Mouse (Mus musculus) heart, embryonic 15.5 days (tissue): Measurements from ENCODE around the gene Tmigd1. TPM values are rescaled to one million over a fixed set of nuclear protein-coding genes. Genes with fewer than 3 reads are reported as not detected.

Experiments used
- ATAC-seq: fragments of 200-750 bp; cut with Nextera tagmentation; replicated peaks from 2 replicates; pipeline ENCODE4 v1.8.0; 2017; ENCODE audit warnings: low read depth, moderate TSS enrichment; ENCODE audit not compliant: insufficient number of reproducible peaks, insufficient read depth, low FRiP score
- H3K27ac ChIP-seq: fragments of 300-500 bp; sonication (generic); 2 replicates; pipeline ENCODE4 v1.5.1; 2015; ENCODE audit warnings: mild to moderate bottlenecking, inconsistent platforms
- H3K27me3 ChIP-seq: fragments of 300-500 bp; sonication (generic); 2 replicates; pipeline ENCODE4 v1.6.1; 2015; ENCODE audit warnings: inconsistent platforms
- H3K36me3 ChIP-seq: fragments of 300-500 bp; sonication (generic); 2 replicates; pipeline ENCODE4 v1.6.1; 2015; ENCODE audit warnings: mild to moderate bottlenecking, inconsistent platforms
- H3K4me1 ChIP-seq: fragments of 300-500 bp; sonication (generic); replicated peaks from 2 replicates; pipeline ENCODE4 v1.6.1; 2015; ENCODE audit warnings: inconsistent platforms
- H3K4me2 ChIP-seq: fragments of 300-500 bp; sonication (generic); 2 replicates; pipeline ENCODE4 v1.6.1; 2015; ENCODE audit warnings: inconsistent platforms, mild to moderate bottlenecking, moderate library complexity
- H3K4me3 ChIP-seq: fragments of 300-500 bp; sonication (generic); 2 replicates; pipeline ENCODE4 v1.5.1; 2015; ENCODE audit warnings: mild to moderate bottlenecking, inconsistent platforms
- H3K9ac ChIP-seq: fragments of 300-500 bp; sonication (generic); 2 replicates; pipeline ENCODE4 v1.6.1; 2015; ENCODE audit warnings: mild to moderate bottlenecking, inconsistent platforms
- H3K9me3 ChIP-seq: fragments of 300-500 bp; sonication (generic); replicated peaks from 2 replicates; pipeline ENCODE4 v1.6.1; 2016; ENCODE audit warnings: inconsistent platforms
- WGBS: fragments of 180-500 bp; shearing (Covaris S2); methylation state at CpG from one replicate; pipeline ENCODE4 v1.1.7; 2015; ENCODE audit warnings: mixed read lengths; 5-methylcytosine and 5-hydroxymethylcytosine counted together
- polyA plus RNA-seq: library from polyadenylated mRNA; unstranded; fragments of >200 nt; fragmentation: Nextera tagmentation; extraction: Ambion mirVana; gene quantifications from 2 replicates; pipeline ENCODE4 v1.2.1, GENCODE M21; 2015

The Tmigd1 gene
- polyA plus RNA-seq, 1 experiment from 2014 or later: not detected

DNA sequence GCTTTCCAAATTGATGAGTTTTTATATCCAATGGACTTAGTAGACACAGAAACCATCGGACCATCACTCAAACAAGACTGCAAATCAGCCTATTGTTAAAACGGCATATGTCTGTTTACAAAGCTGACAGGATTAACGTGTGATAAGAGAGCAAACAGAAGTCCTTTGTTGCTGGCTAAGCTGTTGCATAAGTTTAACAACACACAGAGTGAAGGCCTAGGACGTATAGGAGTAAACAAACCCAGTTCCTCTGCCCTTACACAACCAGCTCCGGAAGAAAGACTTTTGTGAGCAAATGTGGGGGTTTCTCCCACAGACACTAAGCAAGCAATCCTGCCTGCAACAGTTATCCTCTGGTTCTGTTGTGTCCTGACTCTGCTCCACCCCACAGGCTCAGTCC is 17.5 kb upstream of the Tmigd1 start:
- H3K36me3 ChIP-seq: no peaks in the 10 kb centered on the region
- H3K4me2 ChIP-seq: no peak overlapping the region
- 44% methylated on average over 5 of the region's 5 CpGs for WGBS
- ATAC-seq: no peak
- H3K27ac ChIP-seq: no peak overlapping the region
- no peak overlapping the region for H3K9ac ChIP-seq
- no peak overlapping the region for H3K4me3 ChIP-seq
- peaks cover 3% of the 10 kb centered on the region for H3K4me1 ChIP-seq
- no peaks in the 10 kb centered on the region for H3K27me3 ChIP-seq
- no peaks in the 10 kb centered on the region for H3K9me3 ChIP-seq

DNA sequence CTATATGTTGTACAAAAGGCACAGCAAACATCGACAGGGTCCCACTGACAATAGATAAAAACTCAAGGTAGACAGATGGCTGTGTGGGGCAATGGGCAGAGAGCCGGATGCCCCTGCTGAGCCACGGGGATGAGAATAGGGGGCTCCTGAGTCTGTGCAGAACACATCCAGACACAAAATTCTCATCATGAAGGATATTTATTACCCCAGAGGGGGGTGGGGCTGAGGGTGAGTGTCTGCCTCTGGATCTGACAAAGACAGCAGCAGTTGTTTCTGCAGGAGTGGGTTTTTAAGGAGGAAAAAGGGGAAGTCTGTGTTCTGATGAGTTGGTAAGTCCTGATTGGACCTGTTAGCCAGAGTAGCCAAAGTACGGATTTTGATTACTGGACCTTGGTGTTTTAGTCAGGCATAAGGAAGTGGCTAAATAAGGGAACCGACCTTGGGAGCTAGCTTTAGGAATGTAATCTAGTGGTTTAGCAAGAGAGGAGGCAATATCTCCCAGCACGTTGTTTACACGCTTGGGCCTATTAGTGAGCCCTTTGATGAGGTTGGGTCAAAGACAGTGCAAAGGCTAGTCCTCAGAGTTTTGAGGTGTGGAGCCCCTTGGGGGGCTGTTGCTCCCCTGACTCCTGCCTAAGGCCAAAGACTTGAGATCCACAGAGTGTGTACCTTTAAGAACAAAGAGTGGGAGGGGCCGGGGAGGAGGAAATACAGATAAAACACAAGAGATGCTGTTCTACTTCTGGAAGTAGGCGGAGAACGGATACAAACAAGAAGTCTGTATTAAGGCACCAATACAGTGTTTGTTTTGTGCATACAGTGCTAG is 12.4 kb upstream of the Tmigd1 start:
- no peak for ATAC-seq
- no peak overlapping the region for H3K4me3 ChIP-seq
- no peaks in the 10 kb centered on the region for H3K36me3 ChIP-seq
- no peaks in the 10 kb centered on the region for H3K27me3 ChIP-seq
- H3K27ac ChIP-seq: peak overlapping the region; percentile 63
- H3K4me1 ChIP-seq: peaks cover 29% of the 10 kb centered on the region
- no peaks in the 10 kb centered on the region for H3K9me3 ChIP-seq
- H3K9ac ChIP-seq: no peak overlapping the region
- 33% methylated on average over 10 of the region's 10 CpGs for WGBS
- H3K4me2 ChIP-seq: peak overlapping the region; percentile 30

DNA sequence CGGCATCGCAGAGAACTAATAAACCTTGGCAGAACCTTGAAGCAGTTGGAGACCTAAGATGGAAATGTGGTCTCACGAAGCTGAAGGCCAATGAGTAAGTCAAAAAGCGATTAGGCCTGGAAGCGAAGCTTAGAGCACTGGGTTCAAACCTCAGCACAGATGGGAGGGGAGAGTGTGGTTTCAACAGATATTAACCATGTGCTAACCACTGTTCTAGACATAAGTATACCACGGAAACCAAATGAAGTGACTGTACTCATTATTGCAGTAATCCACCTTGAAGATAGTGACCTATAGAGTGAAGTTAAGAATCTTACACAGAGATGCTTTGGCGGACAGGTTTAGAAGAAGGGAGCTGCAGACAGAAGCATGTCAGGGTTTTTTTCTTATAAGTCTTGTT is 10.8 kb upstream of the Tmigd1 start:
- Histone ChIP-seq H3K27ac (no peak overlapping the region), H3K9ac (no peak overlapping the region), H3K9me3 (no peaks in the 10 kb centered on the region), H3K4me3 (no peak overlapping the region), H3K4me1 (peaks cover 29% of the 10 kb centered on the region), H3K36me3 (no peaks in the 10 kb centered on the region), H3K4me2 (no peak overlapping the region), H3K27me3 (no peaks in the 10 kb centered on the region)
- WGBS: 85% methylated on average over 7 of the region's 7 CpGs
- ATAC-seq: no peak

GRCm38 (mm10) chr11:76891738-76892349 is 10.1 kb upstream of the Tmigd1 start:
- no peak for ATAC-seq
- Histone ChIP-seq H3K36me3 (no peaks in the 10 kb centered on the region), H3K4me3 (no peak overlapping the region), H3K4me1 (peaks cover 33% of the 10 kb centered on the region), H3K9ac (no peak overlapping the region), H3K9me3 (no peaks in the 10 kb centered on the region), H3K27me3 (no peaks in the 10 kb centered on the region), H3K27ac (no peak overlapping the region), H3K4me2 (no peak overlapping the region)
- 75% methylated on average over 4 of the region's 4 CpGs for WGBS

DNA sequence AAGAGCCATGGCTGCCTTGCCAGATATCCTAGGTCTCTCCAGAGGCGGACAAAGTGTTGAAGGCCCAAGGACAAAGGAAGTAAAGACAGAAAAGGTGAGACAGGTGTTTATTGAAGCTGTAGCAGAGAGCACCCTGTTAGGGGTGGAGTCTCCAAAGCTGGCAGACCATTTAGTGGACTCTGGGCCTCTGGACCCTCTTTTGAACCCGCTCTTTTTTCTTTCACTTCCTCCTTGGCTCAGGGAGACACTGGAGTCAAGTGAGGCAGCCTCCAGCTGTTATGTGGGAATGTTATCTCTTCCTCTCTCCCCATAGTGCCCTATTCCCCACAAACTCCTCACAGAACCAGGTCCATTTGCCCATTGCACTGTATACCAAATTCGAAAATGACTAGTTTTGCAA is 9.0 kb upstream of the Tmigd1 start:
- Histone ChIP-seq H3K27ac (peak overlapping the region; percentile 46), H3K9me3 (no peaks in the 10 kb centered on the region), H3K9ac (no peak overlapping the region), H3K4me2 (no peak overlapping the region), H3K4me1 (peaks cover 35% of the 10 kb centered on the region), H3K4me3 (no peak overlapping the region), H3K36me3 (no peaks in the 10 kb centered on the region), H3K27me3 (no peaks in the 10 kb centered on the region)
- no peak for ATAC-seq
- WGBS: 69% methylated on average over 3 of the region's 3 CpGs

DNA sequence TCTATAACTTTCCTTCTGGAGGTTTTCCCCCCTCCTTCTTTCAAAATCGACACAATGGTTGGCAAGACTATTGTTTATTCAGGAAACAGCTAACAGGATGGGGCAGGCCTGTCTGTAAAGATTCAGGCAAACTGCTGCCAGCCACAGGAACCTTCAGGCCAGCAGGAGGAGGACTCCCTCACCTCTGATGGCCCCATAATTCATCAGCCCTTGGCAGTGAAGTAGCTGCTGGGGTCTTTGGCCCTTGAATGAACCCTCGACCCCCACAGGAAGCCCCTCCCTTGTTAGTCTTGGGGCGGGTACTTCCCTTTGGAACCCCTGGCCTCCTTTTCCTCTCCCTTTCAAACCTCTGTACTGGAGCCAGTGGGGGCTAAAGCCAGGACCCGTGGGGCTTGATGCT is 8.4 kb upstream of the Tmigd1 start:
- Histone ChIP-seq H3K9me3 (no peaks in the 10 kb centered on the region), H3K4me2 (peak overlapping the region; percentile 2; the same call in 1 of the 2 replicates), H3K9ac (0 out of 2 replicates have a peak overlapping the region, but pooled peaks have one; percentile 9), H3K27me3 (no peaks in the 10 kb centered on the region), H3K4me1 (peaks cover 35% of the 10 kb centered on the region), H3K4me3 (no peak overlapping the region), H3K36me3 (no peaks in the 10 kb centered on the region), H3K27ac (peak overlapping the region; percentile 46)
- ATAC-seq: peak; percentile 82
- WGBS: 20% methylated on average over 4 of the region's 4 CpGs

DNA sequence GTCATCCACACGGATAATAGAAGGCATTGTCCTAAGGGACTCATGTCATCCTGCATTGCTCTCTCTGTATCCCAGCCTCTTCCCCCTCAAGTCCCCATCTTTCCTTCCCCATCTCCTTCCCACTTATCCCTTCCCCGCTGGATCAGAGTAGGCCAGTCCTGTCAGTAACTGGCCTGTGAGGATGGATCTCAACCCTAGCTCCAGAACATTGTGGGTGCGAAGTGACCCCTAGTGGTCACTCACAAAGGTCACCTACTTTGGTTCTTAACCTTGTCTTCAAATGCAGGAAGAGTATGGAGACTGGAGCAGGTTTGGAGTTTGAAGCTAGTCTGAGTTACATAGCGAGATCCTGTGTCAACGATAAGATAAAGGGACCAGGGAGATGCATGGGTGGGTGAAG is 7.7 kb upstream of the Tmigd1 start:
- no peak overlapping the region for H3K9ac ChIP-seq
- no peaks in the 10 kb centered on the region for H3K9me3 ChIP-seq
- ATAC-seq: peak; percentile 48
- WGBS: 23% methylated on average over 5 of the region's 5 CpGs
- H3K36me3 ChIP-seq: no peaks in the 10 kb centered on the region
- H3K27me3 ChIP-seq: no peaks in the 10 kb centered on the region
- no peak overlapping the region for H3K4me3 ChIP-seq
- peak overlapping the region; percentile 2; the same call in 1 of the 2 replicates for H3K4me2 ChIP-seq
- peak overlapping the region; percentile 46 for H3K27ac ChIP-seq
- H3K4me1 ChIP-seq: peaks cover 34% of the 10 kb centered on the region

DNA sequence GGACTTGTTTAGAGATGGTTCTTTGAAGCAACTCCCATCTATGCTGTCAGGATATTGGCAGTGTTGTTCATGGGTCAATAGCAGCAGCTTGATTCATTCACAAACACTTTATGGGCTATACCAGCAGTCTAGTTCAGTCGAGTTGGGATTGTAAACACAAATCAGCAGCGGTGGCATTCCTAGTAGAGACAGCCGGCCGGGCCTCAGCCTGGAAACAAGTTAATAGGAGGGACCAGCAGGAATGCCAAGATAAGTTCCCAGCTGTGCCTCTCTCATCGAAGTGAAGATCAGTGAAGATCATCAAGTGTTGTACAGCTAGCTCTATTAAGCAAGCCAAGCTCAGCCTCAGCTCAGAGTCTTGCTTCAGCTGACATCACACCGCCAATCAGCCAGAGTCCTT is 5.6 kb upstream of the Tmigd1 start:
- Histone ChIP-seq H3K36me3 (no peaks in the 10 kb centered on the region), H3K27ac (no peak overlapping the region), H3K27me3 (no peaks in the 10 kb centered on the region), H3K9me3 (no peaks in the 10 kb centered on the region), H3K4me2 (no peak overlapping the region), H3K4me3 (no peak overlapping the region), H3K4me1 (peaks cover 27% of the 10 kb centered on the region), H3K9ac (no peak overlapping the region)
- no peak for ATAC-seq
- 28% methylated on average over 6 of the region's 6 CpGs for WGBS

- Histone ChIP-seq H3K4me3 (no peak overlapping the region), H3K9me3 (no peaks in the 10 kb centered on the region), H3K27ac (no peak overlapping the region), H3K27me3 (no peaks in the 10 kb centered on the region), H3K4me1 (peaks cover 27% of the 10 kb centered on the region), H3K4me2 (no peak overlapping the region), H3K36me3 (no peaks in the 10 kb centered on the region), H3K9ac (no peak overlapping the region)
- 67% methylated on average over 1 of the region's 1 CpGs for WGBS
- ATAC-seq: no peak
These were observed 4.8 kb upstream of the Tmigd1 start for GRCm38 (mm10) chr11:76897126-76897525.

GRCm38 (mm10) chr11:76897871-76898270 is 4.1 kb upstream of the Tmigd1 start:
- Histone ChIP-seq H3K36me3 (no peaks in the 10 kb centered on the region), H3K9ac (no peak overlapping the region), H3K27me3 (no peaks in the 10 kb centered on the region), H3K4me1 (peaks cover 24% of the 10 kb centered on the region), H3K27ac (no peak overlapping the region), H3K4me2 (no peak overlapping the region), H3K9me3 (no peaks in the 10 kb centered on the region), H3K4me3 (no peak overlapping the region)
- WGBS: 48% methylated on average over 3 of the region's 3 CpGs
- no peak for ATAC-seq

- H3K9me3 ChIP-seq: no peaks in the 10 kb centered on the region
- H3K27ac ChIP-seq: no peak overlapping the region
- 82% methylated on average over 3 of the region's 3 CpGs for WGBS
- H3K4me3 ChIP-seq: no peak overlapping the region
- H3K4me1 ChIP-seq: peaks cover 16% of the 10 kb centered on the region; the same call in 1 of the 2 replicates
- H3K9ac ChIP-seq: no peak overlapping the region
- no peak overlapping the region for H3K4me2 ChIP-seq
- H3K36me3 ChIP-seq: no peaks in the 10 kb centered on the region
- no peak for ATAC-seq
- H3K27me3 ChIP-seq: no peaks in the 10 kb centered on the region
These were observed 3.2 kb upstream of the Tmigd1 start for GRCm38 (mm10) chr11:76898751-76899150.
